Mouse (Mus musculus) heart, postnatal 0 days (tissue): ENCODE results near the gene Mfng.

Experiments used
- CTCF ChIP-seq: IDR thresholded peaks from 2 replicates; pipeline ENCODE4 v1.5.1; 2016; ENCODE audit warnings: antibody characterized with exemption, control low read depth, low read depth
- EP300 ChIP-seq: IDR thresholded peaks from 2 replicates; pipeline ENCODE4 v1.6.1; 2016; ENCODE audit warnings: antibody characterized with exemption, low read depth

- TF ChIP-seq CTCF (no peak), EP300 (no peak)
Observed at GRCm38 (mm10) chr15:78779690-78780089, 6.4 kb upstream of the Mfng start.
